Mouse (Mus musculus) liver, adult 2 months (tissue): Measurements from ENCODE around the gene Olfr901. TPM values are rescaled to one million over a fixed set of nuclear protein-coding genes. Genes with fewer than 3 reads are reported as not detected.
"Not testable (repeated sequence)": the region's sequence is repeated elsewhere in the genome, so short reads cannot be mapped to it uniquely, and the experiment has no call there.

Source experiments
- DNase-seq: peaks from one replicate; pipeline ENCODE4 v3.0.0-alpha.2; 2011; ENCODE audit warnings: low read depth, low spot score; ENCODE audit errors: extremely low read depth
- H3K27ac ChIP-seq: fragments of 200-500 bp; replicated peaks from 2 replicates; pipeline ENCODE4 v1.5.1; 2012; ENCODE audit warnings: low read depth, mild to moderate bottlenecking, control low read depth, inconsistent platforms, low read length; ENCODE audit not compliant: insufficient read depth
- H3K27me3 ChIP-seq: fragments of 200-500 bp; 2 replicates; pipeline ENCODE4 v1.6.1; 2012; ENCODE audit warnings: mild to moderate bottlenecking, moderate library complexity, low read length, inconsistent platforms; ENCODE audit not compliant: control insufficient read depth, insufficient read depth
- H3K36me3 ChIP-seq: fragments of 200-500 bp; 2 replicates; pipeline ENCODE4 v1.6.1; 2012; ENCODE audit warnings: low read length, inconsistent platforms; ENCODE audit not compliant: control insufficient read depth, insufficient read depth
- H3K4me1 ChIP-seq: fragments of 200-500 bp; 2 replicates; pipeline ENCODE4 v1.6.1; 2011; ENCODE audit warnings: low read length; ENCODE audit not compliant: control insufficient read depth, insufficient read depth
- H3K4me3 ChIP-seq: fragments of 200-500 bp; 2 replicates; pipeline ENCODE4 v1.5.1; 2011; ENCODE audit warnings: low read depth, mild to moderate bottlenecking, control low read depth, low read length, moderate library complexity; ENCODE audit not compliant: insufficient read depth
- H3K79me2 ChIP-seq: fragments of 200-500 bp; 2 replicates; pipeline ENCODE4 v1.6.1; 2012; ENCODE audit warnings: inconsistent platforms, mild to moderate bottlenecking, low read length, moderate library complexity; ENCODE audit not compliant: control insufficient read depth, insufficient read depth
- H3K9ac ChIP-seq: fragments of 200-500 bp; 2 replicates; pipeline ENCODE4 v1.6.1; 2012; ENCODE audit warnings: low read depth, mild to moderate bottlenecking, control low read depth, inconsistent platforms, low read length
- CTCF ChIP-seq: fragments of 200-500 bp; IDR thresholded peaks from 2 replicates; pipeline ENCODE4 v1.5.1; 2011; ENCODE audit warnings: low read depth, low read length, control low read depth
- POLR2A ChIP-seq: fragments of 200-500 bp; IDR thresholded peaks from 2 replicates; pipeline ENCODE4 v1.6.1; 2011; ENCODE audit warnings: low read length, control low read depth; ENCODE audit not compliant: insufficient read depth; ENCODE audit errors: extremely low read depth
- WGBS: fragments of 180-500 bp; shearing (Covaris S2); methylation state at CpG from one replicate; pipeline ENCODE4 v1.1.7; 2018; 5-methylcytosine and 5-hydroxymethylcytosine counted together
- polyA plus RNA-seq: library from polyadenylated mRNA; depleted of rRNA; stranded (reverse); fragments of >200 nt; gene quantifications from 2 replicates; pipeline ENCODE4 v1.2.3, GENCODE M21; 2012; rRNA removed
- total RNA-seq: library from RNA; depleted of rRNA; stranded (reverse); fragments of >200 nt; gene quantifications from 2 replicates; pipeline ENCODE4 v1.2.3, GENCODE M21; 2014; rRNA removed

Gene Olfr901
- not detected in 2 replicates for total RNA-seq
- not detected in 2 replicates for polyA plus RNA-seq

- Histone ChIP-seq H3K79me2 (no peaks in the 10 kb centered on the region), H3K27me3 (no peaks in the 10 kb centered on the region), H3K36me3 (no peaks in the 10 kb centered on the region), H3K27ac (no peak within 1 kb of the TSS), H3K4me3 (no peak within 1 kb of the TSS), H3K4me1 (no peaks in the 10 kb centered on the region), H3K9ac (no peak within 1 kb of the TSS)
- no peak for DNase-seq
- 74% methylated on average over 1 of the region's 1 CpGs for WGBS
- TF ChIP-seq CTCF (no peak), POLR2A (no peak)
These were observed at the start of gene Olfr901 for GRCm38 (mm10) chr9:38429155-38429554. Olfr901 (plus strand) TSS chr9:38429455.

GRCm38 (mm10) chr9:38401398-38401797 lies 27.9 kb upstream of the Olfr901 start, which contains the start of gene Olfr147:
Olfr147 (plus strand) TSS chr9:38401698.
- Histone ChIP-seq H3K79me2 (no peaks in the 10 kb centered on the region), H3K4me3 (no peak within 1 kb of the TSS), H3K36me3 (no peaks in the 10 kb centered on the region), H3K27ac (no peak within 1 kb of the TSS), H3K9ac (no peak within 1 kb of the TSS), H3K27me3 (no peaks in the 10 kb centered on the region), H3K4me1 (no peaks in the 10 kb centered on the region)
- TF ChIP-seq CTCF: no peak
- TF ChIP-seq POLR2A: no peak
- 73% methylated on average over 1 of the region's 1 CpGs for WGBS
- no peak for DNase-seq

- H3K36me3 ChIP-seq, H3K4me3 ChIP-seq, DNase-seq, H3K27ac ChIP-seq, H3K4me1 ChIP-seq, H3K9ac ChIP-seq, H3K27me3 ChIP-seq, H3K79me2 ChIP-seq: not testable (repeated sequence)
- WGBS: 84% methylated on average over 3 of the region's 3 CpGs
These were observed 21.8 kb upstream of the Olfr901 start for GRCm38 (mm10) chr9:38407502-38407901.

- 91% methylated on average over 14 of the region's 14 CpGs for WGBS
- not testable (repeated sequence) for H3K79me2 ChIP-seq, H3K27ac ChIP-seq, DNase-seq, H3K36me3 ChIP-seq, H3K4me1 ChIP-seq, H3K27me3 ChIP-seq, H3K4me3 ChIP-seq, H3K9ac ChIP-seq
These were observed 15.8 kb upstream of the Olfr901 start for GRCm38 (mm10) chr9:38413502-38413901.

GRCm38 (mm10) chr9:38423801-38424200 lies 5.5 kb upstream of the Olfr901 start:
- Histone ChIP-seq H3K36me3 (no peaks in the 10 kb centered on the region), H3K79me2 (no peaks in the 10 kb centered on the region), H3K27ac (no peak overlapping the region), H3K4me1 (no peaks in the 10 kb centered on the region), H3K4me3 (no peak overlapping the region), H3K27me3 (no peaks in the 10 kb centered on the region), H3K9ac (no peak overlapping the region)
- no peak for DNase-seq
- TF ChIP-seq POLR2A: no peak
- TF ChIP-seq CTCF: no peak

- Histone ChIP-seq H3K79me2 (no peaks in the 10 kb centered on the region), H3K9ac (no peak overlapping the region), H3K27me3 (no peaks in the 10 kb centered on the region), H3K36me3 (no peaks in the 10 kb centered on the region), H3K4me3 (no peak overlapping the region), H3K4me1 (no peaks in the 10 kb centered on the region), H3K27ac (no peak overlapping the region)
- TF ChIP-seq CTCF (no peak), POLR2A (no peak)
- DNase-seq: no peak
- 23% methylated on average over 1 of the region's 1 CpGs for WGBS
These were observed 2.2 kb upstream of the Olfr901 start for GRCm38 (mm10) chr9:38427026-38427425.
